Mouse (Mus musculus): ENCODE results near the gene Gm15517. TPM values are rescaled to one million over a fixed set of nuclear protein-coding genes. Genes with fewer than 3 reads are reported as not detected.

The Gm15517 gene
- total and polyA plus RNA-seq, 3 experiments = not detected

DNA sequence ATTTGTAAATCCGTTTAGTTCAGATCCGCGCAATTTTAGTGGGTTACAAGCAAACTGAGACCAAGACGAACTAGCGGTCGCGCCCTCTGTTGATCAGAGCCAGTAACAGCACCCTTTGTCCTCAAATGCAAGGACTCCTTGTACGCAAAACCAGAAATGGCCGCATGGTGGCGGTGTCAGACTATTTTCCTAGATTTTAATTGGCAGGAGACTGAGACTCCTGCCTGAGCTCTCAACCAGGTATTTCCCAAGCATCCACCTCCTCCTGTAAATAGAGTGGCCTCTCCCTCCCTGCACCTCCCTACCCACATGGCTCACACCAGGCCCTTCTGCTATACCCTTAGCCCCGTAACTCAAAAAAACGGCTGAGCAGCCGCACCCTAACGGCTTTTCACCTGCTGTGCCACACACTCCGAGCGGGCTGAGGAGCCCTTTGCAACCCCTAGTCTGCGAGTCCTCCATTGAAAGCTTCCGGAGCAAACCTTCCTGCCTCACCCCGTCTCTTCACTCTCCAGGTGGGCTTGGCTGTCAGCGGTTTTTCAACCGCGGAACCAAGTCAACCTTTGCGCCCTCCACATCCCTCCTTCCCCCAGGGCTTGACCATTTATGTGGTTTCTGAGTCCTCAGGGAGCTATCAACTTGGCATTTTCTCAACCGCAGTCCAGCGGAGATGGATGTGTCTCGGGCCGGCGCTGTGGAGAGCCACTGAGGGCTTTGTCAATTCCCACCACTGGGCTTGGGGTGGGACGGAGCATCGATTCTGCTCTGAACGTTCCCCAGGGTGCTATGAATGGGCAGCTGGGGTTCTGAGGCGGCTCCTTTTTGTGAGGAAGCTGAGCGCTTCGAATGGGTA lies 1.8 kb downstream of the Gm15517 start:
- H3K36me3 ChIP-seq (replicated peaks) = no peaks in the 10 kb centered on the region
- H3K27me3 ChIP-seq (ENCODE audit: insufficient read depth, low read length) = peaks cover 45% of the 10 kb centered on the region
- no peak overlapping the region for H3K4me3 ChIP-seq (ENCODE audit: low read depth, low read length)
- peaks cover 6% of the 10 kb centered on the region for H3K4me1 ChIP-seq (ENCODE audit: insufficient read depth, low read depth, low read length)
- DNase-seq (ENCODE audit: low spot score) = peak; percentile 53
- ATAC-seq (ENCODE audit: extremely low read depth, insufficient number of reproducible peaks, low FRiP score, poor library complexity, severe bottlenecking) = peak; percentile 49
- TF ChIP-seq CTCF (IDR thresholded peaks at IDR 0.05; ENCODE audit: low read depth, low read length) (peak; percentile 96), POLR2AphosphoS5 (IDR thresholded peaks at IDR 0.05; ENCODE audit: insufficient replicate concordance, low read depth, low read length) (no peak)
- no peaks in the 10 kb centered on the region for H3K9me3 ChIP-seq (replicated peaks)

DNA sequence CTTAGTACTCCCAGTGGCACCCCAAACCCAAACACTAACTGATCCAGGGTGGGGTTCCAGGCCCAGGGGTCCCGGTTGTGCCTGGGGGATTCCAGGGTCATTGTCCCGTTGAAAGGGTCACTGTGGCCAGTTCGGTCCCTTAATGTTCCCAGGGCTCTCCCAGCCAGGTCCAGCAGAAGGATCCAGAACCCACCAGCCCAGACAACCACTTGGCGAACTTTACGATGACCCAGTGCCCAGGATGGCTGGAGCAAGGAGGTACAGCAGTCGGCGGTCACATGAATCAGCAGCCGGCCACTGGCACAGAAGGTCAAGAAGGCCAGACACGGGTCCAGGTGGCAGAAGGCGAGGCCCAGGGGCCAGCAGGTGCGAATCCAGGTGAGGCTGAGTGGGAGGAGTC lies 6.9 kb downstream of the Gm15517 start:
- ATAC-seq (ENCODE audit: extremely low read depth, insufficient number of reproducible peaks, low FRiP score, poor library complexity, severe bottlenecking) (no peak), DNase-seq (ENCODE audit: low spot score) (no peak)
- TF ChIP-seq GATA1 (IDR thresholded peaks at IDR 0.05; ENCODE audit: borderline replicate concordance, low read length) = no peak
- TF ChIP-seq TAL1 (conservative IDR thresholded peaks at IDR 0.05; ENCODE audit: low read depth, low read length) = no peak
- TF ChIP-seq CTCF (IDR thresholded peaks at IDR 0.05; ENCODE audit: low read depth, low read length) = no peak
- no peak for TF ChIP-seq POLR2AphosphoS5 (IDR thresholded peaks at IDR 0.05; ENCODE audit: insufficient replicate concordance, low read depth, low read length)
- TF ChIP-seq GATA2 (IDR thresholded peaks at IDR 0.05; ENCODE audit: borderline replicate concordance, low read depth, low read length) = no peak
- Histone ChIP-seq H3K27me3 (ENCODE audit: insufficient read depth, low read length) (peaks cover 28% of the 10 kb centered on the region), H3K4me1 (ENCODE audit: insufficient read depth, low read depth, low read length) (peaks cover 13% of the 10 kb centered on the region), H3K4me3 (ENCODE audit: low read depth, low read length) (no peak overlapping the region), H3K36me3 (replicated peaks) (no peaks in the 10 kb centered on the region), H3K9me3 (replicated peaks) (no peaks in the 10 kb centered on the region)

DNA sequence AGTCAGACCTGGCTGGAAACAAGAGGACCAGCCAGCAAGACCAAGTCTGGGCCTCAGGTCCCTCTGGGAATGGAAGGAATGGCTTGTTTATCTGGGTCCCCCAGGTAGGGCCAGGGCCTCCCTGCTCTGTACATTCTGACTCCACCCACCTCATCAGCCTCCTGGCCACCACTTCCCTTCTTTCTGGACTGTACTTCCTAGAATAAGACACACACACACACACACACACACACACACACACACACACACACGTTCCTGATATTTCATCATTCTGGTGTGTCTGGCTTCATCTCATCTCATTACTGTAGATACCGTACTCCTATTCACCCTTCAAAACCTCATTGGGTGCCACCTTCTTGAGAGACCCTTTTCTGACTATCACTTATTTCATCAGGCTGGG lies 8.2 kb downstream of the Gm15517 start:
- TF ChIP-seq GATA1 (IDR thresholded peaks at IDR 0.05; ENCODE audit: borderline replicate concordance, low read length) (no peak), GATA2 (IDR thresholded peaks at IDR 0.05; ENCODE audit: borderline replicate concordance, low read depth, low read length) (no peak), POLR2AphosphoS5 (IDR thresholded peaks at IDR 0.05; ENCODE audit: insufficient replicate concordance, low read depth, low read length) (no peak), TAL1 (conservative IDR thresholded peaks at IDR 0.05; ENCODE audit: low read depth, low read length) (no peak), CTCF (IDR thresholded peaks at IDR 0.05; ENCODE audit: low read depth, low read length) (no peak)
- H3K27me3 ChIP-seq (ENCODE audit: insufficient read depth, low read length) = peaks cover 31% of the 10 kb centered on the region
- no peaks in the 10 kb centered on the region for H3K36me3 ChIP-seq (replicated peaks)
- no peak for ATAC-seq (ENCODE audit: extremely low read depth, insufficient number of reproducible peaks, low FRiP score, poor library complexity, severe bottlenecking)
- DNase-seq (ENCODE audit: low spot score) = no peak
- H3K4me1 ChIP-seq (ENCODE audit: insufficient read depth, low read depth, low read length) = peaks cover 10% of the 10 kb centered on the region
- no peak overlapping the region for H3K4me3 ChIP-seq (ENCODE audit: low read depth, low read length)
- no peaks in the 10 kb centered on the region for H3K9me3 ChIP-seq (replicated peaks)

DNA sequence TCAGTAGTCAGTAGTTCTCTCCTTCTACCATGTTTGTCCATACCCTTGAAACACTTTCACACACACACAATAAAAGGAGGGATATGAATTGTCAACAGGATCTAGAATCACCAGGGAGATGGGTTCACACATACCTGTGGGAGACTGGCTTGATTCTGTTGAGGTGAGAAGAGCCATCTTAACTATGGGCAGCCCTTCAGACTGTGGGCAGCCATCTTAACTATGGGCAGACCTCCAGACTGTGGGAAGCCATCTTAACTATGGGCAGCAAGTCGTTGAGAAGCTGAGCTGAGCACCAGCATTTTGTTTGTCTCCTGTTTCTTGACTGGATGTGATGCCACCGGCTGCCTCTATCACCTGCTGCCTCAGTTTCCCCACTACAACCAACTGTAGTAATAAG lies 10.1 kb downstream of the Gm15517 start:
- Histone ChIP-seq H3K36me3 (replicated peaks) (no peaks in the 10 kb centered on the region), H3K9me3 (replicated peaks) (no peaks in the 10 kb centered on the region), H3K27me3 (ENCODE audit: insufficient read depth, low read length) (peaks cover 36% of the 10 kb centered on the region), H3K4me3 (ENCODE audit: low read depth, low read length) (no peak overlapping the region), H3K4me1 (ENCODE audit: insufficient read depth, low read depth, low read length) (peaks cover 10% of the 10 kb centered on the region)
- ATAC-seq (ENCODE audit: extremely low read depth, insufficient number of reproducible peaks, low FRiP score, poor library complexity, severe bottlenecking) = no peak
- TF ChIP-seq GATA2 (IDR thresholded peaks at IDR 0.05; ENCODE audit: borderline replicate concordance, low read depth, low read length) (no peak), POLR2AphosphoS5 (IDR thresholded peaks at IDR 0.05; ENCODE audit: insufficient replicate concordance, low read depth, low read length) (no peak)
- DNase-seq (ENCODE audit: low spot score) = no peak

DNA sequence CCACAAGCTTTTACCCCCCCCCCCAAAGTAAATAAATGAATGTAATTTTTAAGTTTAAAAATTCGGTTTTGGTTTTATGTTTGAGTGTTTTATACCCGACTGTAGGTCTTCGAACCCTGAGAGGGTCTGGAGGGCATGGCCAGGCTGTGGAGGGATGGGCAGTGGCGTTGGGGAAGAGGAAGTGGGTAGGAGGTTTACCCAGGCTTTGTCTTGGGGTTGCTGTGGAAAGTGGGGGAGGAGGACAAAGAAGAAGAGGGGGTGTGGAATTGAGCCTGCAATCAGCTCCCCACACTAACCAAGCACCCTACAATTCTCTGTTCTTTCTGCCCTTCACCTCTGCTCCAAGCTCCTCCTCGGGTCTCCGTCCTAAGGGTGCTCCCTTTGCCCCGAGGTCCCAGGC lies 11.3 kb downstream of the Gm15517 start:
- H3K4me3 ChIP-seq (ENCODE audit: low read depth, low read length) = no peak overlapping the region
- no peaks in the 10 kb centered on the region for H3K36me3 ChIP-seq (replicated peaks)
- no peak for ATAC-seq (ENCODE audit: extremely low read depth, insufficient number of reproducible peaks, low FRiP score, poor library complexity, severe bottlenecking)
- no peak for TF ChIP-seq GATA2 (IDR thresholded peaks at IDR 0.05; ENCODE audit: borderline replicate concordance, low read depth, low read length)
- DNase-seq (ENCODE audit: low spot score) = no peak
- H3K9me3 ChIP-seq (replicated peaks) = no peaks in the 10 kb centered on the region
- H3K4me1 ChIP-seq (ENCODE audit: insufficient read depth, low read depth, low read length) = peaks cover 10% of the 10 kb centered on the region
- H3K27me3 ChIP-seq (ENCODE audit: insufficient read depth, low read length) = peaks cover 30% of the 10 kb centered on the region

DNA sequence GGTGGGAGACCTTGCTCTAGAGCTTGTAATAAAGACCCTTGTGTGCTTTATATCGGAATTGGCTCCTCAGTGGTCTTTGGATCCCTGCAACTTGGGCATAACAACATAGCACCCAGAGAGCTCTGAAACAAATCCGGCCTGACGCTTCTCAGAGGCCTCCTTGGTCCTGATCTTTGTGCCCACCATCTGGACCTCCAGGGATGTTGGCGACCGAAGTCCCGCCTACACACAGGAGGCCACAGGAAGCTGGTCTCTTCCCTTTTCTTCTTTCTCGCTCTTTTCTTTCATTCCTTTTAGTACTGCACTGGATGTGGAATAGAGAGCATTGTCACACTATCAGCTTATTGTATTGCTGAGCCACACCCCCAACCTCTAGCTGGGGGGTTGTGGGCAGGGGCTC lies 12.2 kb downstream of the Gm15517 start:
- H3K4me3 ChIP-seq (ENCODE audit: low read depth, low read length) = no peak overlapping the region
- DNase-seq (ENCODE audit: low spot score) = no peak
- H3K9me3 ChIP-seq (replicated peaks) = no peaks in the 10 kb centered on the region
- H3K27me3 ChIP-seq (ENCODE audit: insufficient read depth, low read length) = peaks cover 21% of the 10 kb centered on the region
- no peak for ATAC-seq (ENCODE audit: extremely low read depth, insufficient number of reproducible peaks, low FRiP score, poor library complexity, severe bottlenecking)
- peaks cover 10% of the 10 kb centered on the region for H3K4me1 ChIP-seq (ENCODE audit: insufficient read depth, low read depth, low read length)
- no peak for TF ChIP-seq CTCF (IDR thresholded peaks at IDR 0.05; ENCODE audit: low read depth, low read length)
- TF ChIP-seq GATA1 (IDR thresholded peaks at IDR 0.05; ENCODE audit: borderline replicate concordance, low read length) = no peak
- no peaks in the 10 kb centered on the region for H3K36me3 ChIP-seq (replicated peaks)

DNA sequence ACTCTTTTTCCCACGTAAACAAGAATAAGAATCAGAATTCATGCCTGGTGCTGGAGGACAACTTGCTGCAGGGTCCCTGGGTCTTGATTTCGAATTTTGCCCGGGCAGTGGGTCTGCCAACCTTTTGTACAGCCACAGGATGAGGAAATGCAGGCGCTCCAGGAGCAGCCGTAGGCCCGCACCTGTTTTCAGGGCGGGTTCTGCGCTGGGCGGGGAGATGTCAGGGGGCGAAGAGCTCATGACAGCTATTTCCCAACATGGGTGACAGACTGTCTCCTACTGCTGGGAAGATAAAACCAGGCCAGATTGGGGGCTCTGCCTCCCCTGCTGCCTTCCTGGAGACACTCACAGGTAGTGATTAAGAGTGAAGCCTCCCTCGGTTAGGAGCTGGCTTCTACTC lies 12.8 kb downstream of the Gm15517 start:
- Histone ChIP-seq H3K4me3 (ENCODE audit: low read depth, low read length) (no peak overlapping the region), H3K9me3 (replicated peaks) (no peaks in the 10 kb centered on the region), H3K4me1 (ENCODE audit: insufficient read depth, low read depth, low read length) (peaks cover 9% of the 10 kb centered on the region), H3K36me3 (replicated peaks) (no peaks in the 10 kb centered on the region), H3K27me3 (ENCODE audit: insufficient read depth, low read length) (peaks cover 20% of the 10 kb centered on the region)
- ATAC-seq (ENCODE audit: extremely low read depth, insufficient number of reproducible peaks, low FRiP score, poor library complexity, severe bottlenecking) (no peak), DNase-seq (ENCODE audit: low spot score) (no peak)
- TF ChIP-seq TAL1 (conservative IDR thresholded peaks at IDR 0.05; ENCODE audit: low read depth, low read length) = no peak
- no peak for TF ChIP-seq GATA1 (IDR thresholded peaks at IDR 0.05; ENCODE audit: borderline replicate concordance, low read length)
- TF ChIP-seq GATA2 (IDR thresholded peaks at IDR 0.05; ENCODE audit: borderline replicate concordance, low read depth, low read length) = no peak
- no peak for TF ChIP-seq CTCF (IDR thresholded peaks at IDR 0.05; ENCODE audit: low read depth, low read length)
- TF ChIP-seq POLR2AphosphoS5 (IDR thresholded peaks at IDR 0.05; ENCODE audit: insufficient replicate concordance, low read depth, low read length) = no peak

Measured in G1E (cell line).